Mouse (Mus musculus) neutrophil, adult 5-6 weeks (primary cell): ENCODE measurements around the gene Trip10. TPM values are rescaled to one million over a fixed set of nuclear protein-coding genes. Genes with fewer than 3 reads are reported as not detected.
A peak's percentile ranks its signal among the peaks of the same experiment; 100 is the strongest.

Experiments
- ATAC-seq: fragments of 151-379, 151-347 bp; 2 replicates; pipeline ENCODE4 v1.8.0; 2017; ENCODE audit warnings: mild to moderate bottlenecking, moderate TSS enrichment; ENCODE audit not compliant: insufficient number of reproducible peaks, poor library complexity, low FRiP score, severe bottlenecking; ENCODE audit errors: extremely low read depth
- total RNA-seq: library from RNA; stranded (forward); fragments of 200-1000 nt; gene quantifications from 2 replicates; pipeline ENCODE4 v1.2.3, GENCODE M21; 2017

Gene Trip10
- total RNA-seq, 1 experiment from 2014 or later: 3.4 TPM

- ATAC-seq: no peak
Measured at GRCm38 (mm10) chr17:57232200-57232599, 17.1 kb upstream of the Trip10 start.

DNA sequence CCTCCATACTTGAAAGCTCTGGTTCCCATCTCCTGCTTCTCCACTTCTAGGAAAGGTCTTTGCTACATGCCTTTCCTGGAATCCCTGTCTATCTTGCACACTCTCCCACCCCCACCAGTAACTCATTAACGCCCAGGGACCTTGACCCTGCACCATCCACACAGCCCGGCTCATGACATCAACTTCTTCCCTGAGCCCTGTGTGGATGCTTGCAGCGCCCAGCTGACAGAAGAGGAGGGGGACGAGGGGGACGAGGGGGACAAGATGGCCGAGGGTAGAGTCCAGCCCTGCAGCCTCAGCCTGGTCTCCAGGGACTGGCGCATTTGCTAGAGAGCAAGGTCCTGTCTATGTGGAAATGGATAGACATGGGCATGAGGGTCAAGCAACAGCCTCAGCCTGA is 16.2 kb upstream of the Trip10 start:
- no peak for ATAC-seq

GRCm38 (mm10) chr17:57234254-57234928 is 14.9 kb upstream of the Trip10 start:
- no peak for ATAC-seq

GRCm38 (mm10) chr17:57235803-57236202 is 13.5 kb upstream of the Trip10 start:
- no peak for ATAC-seq

DNA sequence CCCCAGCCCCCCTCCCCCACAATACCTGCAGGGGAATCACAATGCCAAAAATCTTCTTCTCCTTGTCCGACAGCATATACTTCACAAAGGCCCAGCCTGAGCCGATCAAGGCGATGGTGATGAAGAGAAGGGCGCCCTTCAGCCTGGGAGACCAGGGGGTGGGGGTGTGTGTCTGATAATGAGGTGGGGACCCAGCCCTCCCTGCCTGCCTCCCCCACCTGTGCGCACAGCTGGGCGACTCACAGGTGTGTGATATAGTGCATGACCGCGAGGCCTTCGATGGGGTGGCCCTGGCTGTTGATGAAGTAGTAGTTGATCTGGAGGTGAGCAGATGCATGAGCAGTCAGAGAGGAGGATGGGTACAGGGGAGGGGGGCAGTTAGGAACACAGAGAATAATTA is 12.1 kb upstream of the Trip10 start:
- no peak for ATAC-seq

GRCm38 (mm10) chr17:57243650-57244370 is 5.4 kb upstream of the Trip10 start:
- no peak for ATAC-seq

DNA sequence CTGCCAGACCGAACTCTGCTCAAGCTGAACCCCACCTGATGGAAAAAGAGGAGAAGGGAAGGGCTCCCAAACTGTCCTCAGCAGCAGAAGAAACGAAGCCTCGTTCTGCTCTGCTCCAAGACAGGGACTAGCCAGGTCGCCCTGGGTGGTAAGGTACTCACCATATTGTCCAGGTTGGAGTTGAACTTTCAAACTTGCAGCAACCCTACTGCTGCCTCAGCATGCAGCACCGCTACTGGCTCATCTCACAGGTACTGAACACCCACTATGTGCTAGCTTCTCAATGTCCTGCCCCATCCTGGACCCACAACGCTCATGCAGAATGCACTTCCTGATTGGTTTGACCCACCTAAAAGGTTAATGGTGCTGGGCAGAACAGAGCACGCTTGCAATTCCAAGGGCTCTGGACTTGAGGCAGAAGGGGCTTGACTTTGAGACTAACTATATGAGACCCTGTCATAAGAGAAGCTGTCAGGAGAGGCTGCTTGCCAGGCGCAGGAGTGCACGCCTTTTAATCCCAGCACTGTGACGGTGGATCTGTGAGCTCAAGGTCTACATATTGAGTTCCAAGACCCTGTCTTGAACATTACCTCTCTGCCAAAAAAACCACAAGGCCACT is 3.8 kb upstream of the Trip10 start:
- ATAC-seq: no peak

GRCm38 (mm10) chr17:57246663-57247392 is 2.4 kb upstream of the Trip10 start:
- no peak for ATAC-seq

DNA sequence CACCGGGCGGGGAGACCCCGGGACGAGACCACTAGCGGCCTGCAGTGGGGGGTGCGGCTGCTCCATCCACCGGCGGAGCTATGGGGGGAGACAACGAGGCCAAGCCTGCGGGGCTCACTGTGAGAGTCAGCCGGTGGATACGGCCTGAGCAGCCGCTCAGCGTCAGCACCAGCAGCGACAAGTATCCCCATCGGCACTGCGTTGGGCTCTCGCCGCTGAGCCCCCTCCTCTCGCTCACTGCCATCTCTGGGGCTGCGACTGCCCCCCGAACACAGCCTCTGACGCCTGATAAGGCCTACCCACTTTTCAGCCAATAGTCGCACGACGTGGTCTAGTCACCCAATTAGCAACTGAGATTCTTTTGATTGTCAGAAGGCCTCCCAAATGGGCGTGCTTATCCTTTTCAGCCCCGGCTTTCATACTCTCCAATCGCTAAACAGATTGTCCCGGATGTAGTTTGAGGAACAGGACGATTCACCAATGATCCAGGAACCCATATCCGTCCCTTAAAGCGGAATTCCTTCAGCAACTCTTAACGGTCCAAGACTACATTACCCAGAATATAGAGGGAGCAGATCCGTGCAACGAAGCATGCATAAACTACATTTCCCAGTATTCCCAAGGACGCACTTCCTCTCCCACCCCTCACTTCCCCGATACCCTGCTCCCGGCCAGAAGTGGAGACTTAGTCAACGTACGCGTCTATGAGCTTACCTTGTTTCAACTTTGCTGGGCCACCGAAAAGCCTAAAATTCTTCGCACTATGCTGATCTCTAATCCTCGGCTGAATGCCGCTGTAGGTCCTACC is 1.7 kb upstream of the Trip10 start:
- ATAC-seq: peak; percentile 78

- ATAC-seq: peak; percentile 62
Measured at GRCm38 (mm10) chr17:57248201-57248699, 1.0 kb upstream of the Trip10 start, which contains the start of gene Gpr108. Gpr108 (minus strand) TSS chr17:57248446.

DNA sequence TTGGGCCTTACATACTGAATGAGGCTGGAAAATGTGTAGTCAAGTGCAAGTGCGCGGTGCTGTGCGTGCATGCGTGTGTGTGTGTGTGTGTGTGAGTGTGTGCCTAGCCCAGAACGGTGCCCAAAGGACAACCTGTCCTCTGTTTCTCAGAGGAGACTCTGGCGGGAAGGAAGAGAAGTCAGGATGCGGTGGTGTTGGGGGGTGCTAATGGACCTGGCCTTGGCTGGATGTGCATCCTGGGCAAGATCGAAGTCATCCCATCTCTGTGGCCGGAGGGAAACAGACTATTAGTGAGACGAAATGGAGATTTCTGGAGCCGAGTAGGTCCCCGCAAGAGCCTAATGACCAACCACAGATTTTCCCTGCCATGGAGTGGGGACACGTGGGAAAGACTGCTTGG is 484 bp upstream of the Trip10 start:
- no peak for ATAC-seq

DNA sequence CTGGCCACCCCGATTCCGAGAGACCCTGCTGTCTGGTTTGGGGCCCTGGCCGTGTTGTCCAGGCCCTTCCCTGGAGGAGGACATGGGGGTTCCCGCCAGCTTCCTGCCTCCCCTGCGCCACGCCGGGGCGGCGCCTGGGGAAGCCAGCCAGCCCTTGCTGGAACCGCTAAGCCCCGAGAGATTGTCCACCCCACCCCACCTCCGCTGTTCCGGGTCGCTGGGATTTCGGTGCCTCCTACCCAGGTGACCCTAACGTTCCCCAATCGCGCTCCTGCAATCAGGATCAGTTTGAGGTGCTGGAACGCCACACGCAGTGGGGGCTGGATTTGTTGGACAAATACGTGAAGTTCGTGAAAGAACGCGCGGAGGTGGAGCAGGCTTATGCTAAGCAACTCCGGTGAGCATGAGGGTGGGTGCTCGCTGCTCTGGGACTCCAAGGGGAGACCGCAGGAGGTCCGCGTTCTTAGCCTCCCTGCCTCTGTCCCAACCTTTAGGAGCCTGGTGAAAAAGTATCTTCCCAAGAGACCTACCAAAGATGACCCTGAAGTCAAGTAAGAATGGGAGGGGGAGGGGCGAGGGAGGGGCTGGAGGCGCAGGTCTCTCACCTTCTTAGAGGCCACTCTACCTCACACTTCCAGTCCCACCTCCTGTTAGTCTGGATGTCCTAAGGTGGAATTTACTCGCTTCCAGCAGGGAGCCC is 1.4 kb downstream of the Trip10 start:
- no peak for ATAC-seq

DNA sequence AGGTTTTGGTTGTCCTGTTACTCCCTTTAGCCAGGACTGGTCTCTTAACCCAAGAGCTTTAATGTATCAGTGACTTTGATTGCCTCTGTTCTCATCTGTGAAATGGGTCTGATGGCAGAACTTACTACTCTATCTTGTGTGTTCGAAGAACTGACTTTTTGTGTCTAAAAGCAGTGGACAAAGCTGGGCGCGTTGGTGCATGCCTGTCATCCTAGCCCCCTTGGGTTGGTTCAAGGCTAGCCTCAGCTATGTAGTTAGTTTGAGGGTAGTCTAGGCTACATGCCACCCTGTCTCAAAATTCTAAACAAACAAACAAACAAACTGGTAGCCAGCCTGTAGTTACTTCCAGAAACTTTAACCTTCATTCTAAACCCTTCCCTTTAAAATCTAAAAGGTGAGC is 2.2 kb downstream of the Trip10 start:
- ATAC-seq: no peak

- no peak for ATAC-seq
Measured at GRCm38 (mm10) chr17:57253306-57253705, 4.1 kb downstream of the Trip10 start.

GRCm38 (mm10) chr17:57255354-57255753 is 6.1 kb downstream of the Trip10 start:
- no peak for ATAC-seq

DNA sequence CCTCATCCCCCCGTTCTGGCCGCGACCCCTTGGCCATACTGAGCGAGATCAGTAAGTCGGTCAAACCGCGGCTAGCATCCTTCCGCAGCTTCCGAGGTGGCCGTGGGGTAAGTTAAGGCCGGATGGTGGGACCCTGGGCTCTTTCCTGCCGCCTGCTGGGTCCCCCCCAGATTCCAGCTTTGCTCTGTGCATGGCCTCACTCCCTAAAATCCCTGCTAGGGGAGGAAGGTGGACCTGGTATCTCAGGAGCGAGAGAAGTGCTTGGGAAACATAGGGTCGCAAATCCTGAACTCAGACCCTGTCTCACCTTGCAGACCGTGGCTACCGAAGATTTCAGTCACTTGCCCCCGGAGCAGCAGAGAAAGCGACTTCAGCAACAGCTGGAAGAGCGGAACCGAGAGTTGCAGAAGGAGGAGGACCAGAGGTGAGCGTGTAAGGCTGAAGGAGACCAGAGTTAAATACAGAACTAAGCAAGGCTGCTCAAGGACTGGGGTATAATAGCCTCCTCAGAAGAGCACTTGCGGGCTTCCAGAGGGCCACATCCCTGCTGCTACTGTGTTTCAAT is 7.7 kb downstream of the Trip10 start:
- no peak for ATAC-seq

DNA sequence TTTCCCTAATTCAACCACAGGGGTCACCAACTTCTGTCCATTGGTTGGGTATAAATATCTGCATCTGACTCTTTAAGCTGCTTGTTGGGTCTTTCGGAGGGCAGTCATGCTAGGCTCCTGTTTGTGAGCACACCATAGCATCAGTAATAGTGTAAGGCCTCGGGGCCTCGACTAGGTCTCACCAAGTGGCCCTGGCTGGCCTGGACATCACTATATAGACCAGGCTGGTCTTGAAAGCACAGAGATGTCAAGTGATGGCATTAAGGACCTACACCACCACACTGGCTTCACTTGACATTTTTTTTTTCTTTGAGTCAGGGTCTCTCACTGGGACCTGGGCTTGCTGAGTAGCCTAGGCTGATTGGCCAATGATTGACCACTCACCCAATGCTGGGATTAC is 8.9 kb downstream of the Trip10 start:
- no peak for ATAC-seq

DNA sequence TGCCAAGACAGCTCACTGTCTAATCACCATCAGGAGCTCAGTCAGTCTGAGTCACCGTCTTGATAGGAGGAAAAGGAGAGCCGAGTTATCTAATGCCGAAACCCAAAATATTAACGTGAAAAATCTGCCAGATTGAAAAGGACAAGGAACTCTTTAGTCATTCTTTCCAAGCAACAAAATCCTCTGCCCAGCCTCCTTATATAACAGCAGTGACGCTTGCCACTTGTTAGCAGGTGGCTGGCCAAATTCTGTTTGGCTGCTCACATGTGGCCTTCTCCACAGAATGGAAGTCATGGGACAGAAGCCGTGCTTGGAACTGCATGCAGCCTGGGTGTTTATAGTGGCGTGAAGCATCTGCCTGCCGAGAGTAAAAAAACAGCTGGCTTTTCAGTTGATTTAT is 10.5 kb downstream of the Trip10 start:
- no peak for ATAC-seq
